Mouse (Mus musculus) MEL (cell line): ENCODE results near the gene Syn1.

Source experiments
- CTCF ChIP-seq, 3 experiments: IDR thresholded peaks in 2 of 3; conservative IDR thresholded peaks in 1 of 3; 2 replicates each; pipeline ENCODE4 v1.5.1; 2011 to 2012; ENCODE audit warnings: low read length in 3 of 3, low read depth in 2 of 3, mild to moderate bottlenecking in 2 of 3, improper control_type of control experiment in 1 of 3, inconsistent platforms in 1 of 3, mixed read lengths in 1 of 3, moderate library complexity in 1 of 3; ENCODE audit not compliant: control insufficient read depth in 1 of 3, insufficient read depth in 1 of 3, poor library complexity in 1 of 3, severe bottlenecking in 1 of 3
- ELF1 ChIP-seq: IDR thresholded peaks from 2 replicates; pipeline ENCODE4 v1.6.1; 2014; ENCODE audit warnings: low read depth, mild to moderate bottlenecking, inconsistent platforms, low read length, improper control_type of control experiment, moderate library complexity
- EP300 ChIP-seq, 2 experiments: IDR thresholded peaks; 2 replicates each; pipeline ENCODE4 v1.6.1; 2011; ENCODE audit warnings: improper control_type of control experiment in 2 of 2, low read length in 2 of 2, low read depth in 1 of 2, mild to moderate bottlenecking in 1 of 2
- GATA1 ChIP-seq: IDR thresholded peaks from 2 replicates; pipeline ENCODE4 v1.6.1; 2011; ENCODE audit warnings: low read depth, low read length, improper control_type of control experiment
- KAT2A ChIP-seq: conservative IDR thresholded peaks from 2 replicates; pipeline ENCODE4 v1.6.1; 2012; ENCODE audit warnings: low read depth, low read length, improper control_type of control experiment, inconsistent platforms
- MAFK ChIP-seq: IDR thresholded peaks from 2 replicates; pipeline ENCODE4 v1.6.1; 2011; ENCODE audit warnings: low read depth, mild to moderate bottlenecking, low read length, improper control_type of control experiment, borderline replicate concordance
- MAX ChIP-seq: IDR thresholded peaks from 2 replicates; pipeline ENCODE4 v1.6.1; 2011; ENCODE audit warnings: low read length, improper control_type of control experiment
- MAZ ChIP-seq: IDR thresholded peaks from 2 replicates; pipeline ENCODE4 v1.6.1; 2012; ENCODE audit warnings: low read depth, mild to moderate bottlenecking, inconsistent platforms, low read length, improper control_type of control experiment
- MYC ChIP-seq: IDR thresholded peaks from 2 replicates; pipeline ENCODE4 v1.6.1; 2011; ENCODE audit warnings: low read depth, mild to moderate bottlenecking, low read length, improper control_type of control experiment, moderate library complexity
- POLR2A ChIP-seq, 2 experiments: IDR thresholded peaks; 2 replicates each; pipeline ENCODE4 v1.6.1; 2011 to 2012; ENCODE audit warnings: low read length in 2 of 2, mild to moderate bottlenecking in 2 of 2, control low read depth in 1 of 2, improper control_type of control experiment in 1 of 2, low read depth in 1 of 2, moderate library complexity in 1 of 2; ENCODE audit not compliant: control insufficient read depth in 1 of 2, insufficient read depth in 1 of 2, poor library complexity in 1 of 2
- POLR2AphosphoS2 ChIP-seq: IDR thresholded peaks from 2 replicates; pipeline ENCODE4 v1.6.1; 2011; ENCODE audit warnings: low read length, improper control_type of control experiment
- RAD21 ChIP-seq: IDR thresholded peaks from 2 replicates; pipeline ENCODE4 v1.6.1; 2011; ENCODE audit warnings: mild to moderate bottlenecking, low read depth, low read length, improper control_type of control experiment
- SIN3A ChIP-seq: IDR thresholded peaks from 2 replicates; pipeline ENCODE4 v1.6.1; 2012; ENCODE audit warnings: low read length, improper control_type of control experiment, inconsistent platforms
- ZKSCAN1 ChIP-seq: IDR thresholded peaks from 2 replicates; pipeline ENCODE4 v1.6.1; 2012; ENCODE audit warnings: low read depth, mild to moderate bottlenecking, inconsistent platforms, low read length, improper control_type of control experiment, moderate library complexity

- TF ChIP-seq CTCF (IDR thresholded peaks at IDR 0.05 in 2 of 3, conservative IDR thresholded peaks at IDR 0.05 in 1 of 3; ENCODE audit: control insufficient read depth in 1 of 3, insufficient read depth in 1 of 3, low read depth in 2 of 3, low read length in 3 of 3, poor library complexity in 1 of 3, severe bottlenecking in 1 of 3) (no peak), MAX (no peak), POLR2AphosphoS2 (no peak), POLR2A (IDR thresholded peaks at IDR 0.05; ENCODE audit: control insufficient read depth in 1 of 2, insufficient read depth in 1 of 2, low read depth in 1 of 2, low read length in 2 of 2, poor library complexity in 1 of 2) (no peak), MAZ (no peak), EP300 (IDR thresholded peaks at IDR 0.05; ENCODE audit: low read depth in 1 of 2, low read length in 2 of 2) (no peak), ELF1 (no peak), ZKSCAN1 (no peak), GATA1 (no peak), RAD21 (no peak), KAT2A (no peak), MAFK (no peak), SIN3A (no peak), MYC (no peak)
Measured at GRCm38 (mm10) chrX:20929859-20930258, 9.1 kb upstream of the Syn1 start.
